9 mouse cellular contexts compared by ENCODE assay signal in the genomic region with DNA sequence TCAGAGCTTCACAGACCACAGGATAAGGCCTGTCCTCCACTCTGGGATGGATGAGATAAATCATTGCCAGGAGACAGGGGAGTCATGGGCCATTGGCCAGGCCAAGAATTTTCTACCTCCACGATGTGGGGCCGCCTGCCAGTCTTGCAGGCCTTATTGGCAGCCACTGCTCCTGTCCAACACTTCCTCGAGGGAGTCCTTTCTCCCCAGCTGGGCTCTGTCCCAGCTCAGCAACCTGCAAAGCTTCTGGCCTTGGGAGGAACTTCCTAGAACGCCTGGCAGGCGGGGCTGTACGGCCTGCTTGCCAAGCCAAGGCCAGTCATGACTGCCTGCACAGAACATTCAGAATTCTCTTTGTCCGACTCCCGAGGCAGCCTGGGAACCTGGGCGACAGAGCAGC. TPM values are rescaled to one million over a fixed set of nuclear protein-coding genes. Genes with fewer than 3 reads are reported as not detected.
DNase-seq lines count a peak whose midpoint lies in the region; ATAC-seq lines count a peak whose summit lies in the region.
"Had no signal": no experiment of that assay in that cellular context is flagged by ENCODE, and none has a peak within 500 bp of the region (broad histone marks: within the 10 kb centered on the region; RNA-seq: fewer than 3 reads in every experiment).

No protein-coding gene starts in this region.

- 80% methylated on average over 9 of the region's 9 CpGs for WGBS in midbrain, embryonic 10.5 days
- 77% methylated on average over 9 of the region's 9 CpGs for WGBS in midbrain, embryonic 11.5 days
- WGBS in heart, embryonic 15.5 days: 34% methylated on average over 9 of the region's 9 CpGs
- 23% methylated on average over 9 of the region's 9 CpGs for WGBS in kidney, embryonic 15.5 days

- no peaks in the 10 kb centered on the region for H3K9me3 ChIP-seq in midbrain, embryonic 10.5 days (replicated peaks)
- no peaks in the 10 kb centered on the region for H3K9me3 ChIP-seq in midbrain, embryonic 11.5 days (ENCODE audit: control insufficient read depth, low read length)
- H3K9me3 ChIP-seq in heart, embryonic 15.5 days (replicated peaks): no peaks in the 10 kb centered on the region
- no peaks in the 10 kb centered on the region for H3K9me3 ChIP-seq in kidney, embryonic 15.5 days (replicated peaks)
- H3K9me3 ChIP-seq: limb, embryonic 12.5 days had no signal

- no peaks in the 10 kb centered on the region for H3K36me3 ChIP-seq in midbrain, embryonic 10.5 days
- no peaks in the 10 kb centered on the region for H3K36me3 ChIP-seq in midbrain, embryonic 11.5 days (ENCODE audit: control insufficient read depth, insufficient read depth, low read length)
- H3K36me3 ChIP-seq in heart, embryonic 15.5 days: no peaks in the 10 kb centered on the region
- H3K36me3 ChIP-seq in kidney, embryonic 15.5 days: no peaks in the 10 kb centered on the region
- H3K36me3 ChIP-seq: limb, embryonic 12.5 days had no signal

- H3K4me2 ChIP-seq in midbrain, embryonic 11.5 days: no peak overlapping the region
- H3K4me2 ChIP-seq in heart, embryonic 15.5 days: no peak overlapping the region
- no peak overlapping the region for H3K4me2 ChIP-seq in kidney, embryonic 15.5 days
- H3K4me2 ChIP-seq: limb, embryonic 12.5 days had no signal

- H3K4me1 ChIP-seq in midbrain, embryonic 10.5 days: peaks cover 84% of the 10 kb centered on the region
- H3K4me1 ChIP-seq in midbrain, embryonic 11.5 days (ENCODE audit: control insufficient read depth, insufficient read depth, low read length): peaks cover 37% of the 10 kb centered on the region
- peaks cover 33% of the 10 kb centered on the region for H3K4me1 ChIP-seq in heart, embryonic 15.5 days (replicated peaks)
- H3K4me1 ChIP-seq in kidney, embryonic 15.5 days: peaks cover 55% of the 10 kb centered on the region

- H3K27ac ChIP-seq in midbrain, embryonic 10.5 days (replicated peaks): peak overlapping the region; percentile 53
- H3K27ac ChIP-seq in midbrain, embryonic 11.5 days (ENCODE audit: low read depth, low read length): no peak overlapping the region
- H3K27ac ChIP-seq in heart, embryonic 15.5 days: peak overlapping the region; percentile 64
- peak overlapping the region; percentile 77 for H3K27ac ChIP-seq in kidney, embryonic 15.5 days
- H3K27ac ChIP-seq: limb, embryonic 12.5 days had no signal

- no peak overlapping the region for H3K4me3 ChIP-seq in midbrain, embryonic 10.5 days
- H3K4me3 ChIP-seq in midbrain, embryonic 11.5 days (ENCODE audit: low read depth, low read length): no peak overlapping the region
- H3K4me3 ChIP-seq in heart, embryonic 15.5 days: no peak overlapping the region
- H3K4me3 ChIP-seq in kidney, embryonic 15.5 days (replicated peaks): no peak overlapping the region
- H3K4me3 ChIP-seq: limb, embryonic 12.5 days had no signal

- DNase-seq in midbrain, embryonic 10.5 days (ENCODE audit: low spot score): no peak
- no peak for DNase-seq in midbrain, embryonic 11.5 days (ENCODE audit: low spot score, missing footprints)
- DNase-seq in cerebellum, postnatal 36 days: peak; percentile 56 to 64
- peak; percentile 79 for DNase-seq in lung, postnatal 36 days
- DNase-seq in T-cell, adult 2 months (ENCODE audit: low spot score): no peak

- no peak for ATAC-seq in midbrain, embryonic 11.5 days (ENCODE audit: low FRiP score)
- ATAC-seq in heart, embryonic 15.5 days (replicated peaks; ENCODE audit: insufficient number of reproducible peaks, insufficient read depth, low FRiP score, low read depth): peak; percentile 76
- ATAC-seq in kidney, embryonic 15.5 days (replicated peaks; ENCODE audit: low FRiP score): peak; percentile 74
- no peak for ATAC-seq in granulocyte monocyte progenitor cell, adult 5-6 weeks (replicated peaks; ENCODE audit: poor library complexity, severe bottlenecking)

- H3K27me3 ChIP-seq in midbrain, embryonic 10.5 days (ENCODE audit: low read depth, poor library complexity, severe bottlenecking): no peaks in the 10 kb centered on the region
- no peaks in the 10 kb centered on the region for H3K27me3 ChIP-seq in midbrain, embryonic 11.5 days (ENCODE audit: control insufficient read depth, insufficient read depth, low read length)
- H3K27me3 ChIP-seq in heart, embryonic 15.5 days: no peaks in the 10 kb centered on the region
- no peaks in the 10 kb centered on the region for H3K27me3 ChIP-seq in kidney, embryonic 15.5 days
- H3K27me3 ChIP-seq: limb, embryonic 12.5 days had no signal

- no peak overlapping the region for H3K9ac ChIP-seq in midbrain, embryonic 11.5 days (ENCODE audit: low read length)
- no peak overlapping the region for H3K9ac ChIP-seq in heart, embryonic 15.5 days
- H3K9ac ChIP-seq in kidney, embryonic 15.5 days: no peak overlapping the region
- H3K9ac ChIP-seq: limb, embryonic 12.5 days had no signal

RNA-seq across cellular contexts. Expression of a gene that starts 58.3 kb away (rescaled TPM):
- 14.5 and 16.5 TPM in 2 replicates for polyA plus RNA-seq in midbrain, embryonic 10.5 days (2016; fragmentation: Nextera tagmentation; extraction: Ambion mirVana)
- polyA plus RNA-seq in midbrain, embryonic 11.5 days (2014; fragmentation: Nextera tagmentation; extraction: Ambion mirVana): 10.4 and 13.3 TPM in 2 replicates
- 20.7 and 27.8 TPM in 2 replicates for polyA plus RNA-seq in heart, embryonic 15.5 days (2015; fragmentation: Nextera tagmentation; extraction: Ambion mirVana)
- polyA plus RNA-seq in kidney, embryonic 15.5 days (2015; fragmentation: Nextera tagmentation; extraction: Ambion mirVana): 16.4 and 16.6 TPM in 2 replicates
- total RNA-seq in granulocyte monocyte progenitor cell, adult 5-6 weeks (2014; fragmentation: Nextera tagmentation): 16.3 and 19.8 TPM in 2 replicates
- 2.9 and 3.6 TPM in 2 replicates for total RNA-seq in granulocyte monocyte progenitor cell, adult 5-6 weeks (2017)

Comparison
In these comparisons a context has a peak if more than half of its experiments do, and no peak if none do; other contexts are left out.
1. DNase-seq: peak in cerebellum, postnatal 36 days (2 of 2) and lung, postnatal 36 days (single experiment); none in midbrain, embryonic 10.5 days (single experiment), midbrain, embryonic 11.5 days (single experiment) and T-cell, adult 2 months (single experiment).
2. ATAC-seq: peak in heart, embryonic 15.5 days (single experiment) and kidney, embryonic 15.5 days (single experiment); none in midbrain, embryonic 11.5 days (single experiment) and granulocyte monocyte progenitor cell, adult 5-6 weeks (single experiment).